Mouse (Mus musculus): Measurements from ENCODE around the gene Cntn1. TPM values are rescaled to one million over a fixed set of nuclear protein-coding genes. Genes with fewer than 3 reads are reported as not detected.

Gene Cntn1
- polyA plus RNA-seq, 1 experiment from 2014 or later: 3.3 TPM

Other genes starting within 250 kb of the Cntn1 start
- gene Smgc, start 212.9 kb upstream of the Cntn1 start, polyA plus RNA-seq (2014; fragmentation: Nextera tagmentation; extraction: Ambion mirVana): not detected in 2 replicates